In genomic region chrX:159953546-159954429, GRCm38 (mm10) we compare ENCODE assay signal across 18 mouse cellular contexts. TPM values are rescaled to one million over a fixed set of nuclear protein-coding genes. Genes with fewer than 3 reads are reported as not detected.
DNase-seq lines count a peak whose midpoint lies in the region; ATAC-seq and TF ChIP-seq lines count a peak whose summit lies in the region.
"Had no signal": no experiment of that assay in that cellular context is flagged by ENCODE, and none has a peak within 500 bp of the region (broad histone marks: within the 10 kb centered on the region; RNA-seq: fewer than 3 reads in every experiment).

No protein-coding gene starts in this region.

- H3K4me3 ChIP-seq in heart, postnatal 0 days (ENCODE audit: low read depth, low read length), result no peak overlapping the region
- no peak overlapping the region for H3K4me3 ChIP-seq in heart, adult 2 months
- peak overlapping the region in 1 of 2 experiments; percentile 43; a peak in 2 of 4 replicates for H3K4me3 ChIP-seq in MEL (ENCODE audit: control insufficient read depth in 1 of 2, insufficient read depth in 1 of 2, low read depth in 2 of 2, low read length in 2 of 2)
- H3K4me3 ChIP-seq: embryonic facial prominence, embryonic 12.5 days; forebrain, embryonic 10.5 days; heart, embryonic 10.5 days; hindbrain, embryonic 13.5 days; liver, embryonic 15.5 days; midbrain, embryonic 15.5 days had no signal

- H3K4me1 ChIP-seq in heart, postnatal 0 days (ENCODE audit: control insufficient read depth, insufficient read depth), result 0 out of 2 replicates have a peak, but pooled peaks cover 3% of the 10 kb centered on the region
- H3K4me1 ChIP-seq in heart, adult 2 months (ENCODE audit: control insufficient read depth, insufficient read depth, low read length), result peaks cover 3% of the 10 kb centered on the region; the same call in 1 of the 2 replicates
- peaks cover 11 to 13% of the 10 kb centered on the region in 2 experiments for H3K4me1 ChIP-seq in MEL (ENCODE audit: control insufficient read depth in 1 of 2, insufficient read depth in 2 of 2, low read length in 2 of 2)
- H3K4me1 ChIP-seq: embryonic facial prominence, embryonic 12.5 days; forebrain, embryonic 10.5 days; hindbrain, embryonic 13.5 days; liver, embryonic 15.5 days; midbrain, embryonic 15.5 days had no signal

- H3K36me3 ChIP-seq in heart, postnatal 0 days (replicated peaks; ENCODE audit: control insufficient read depth, insufficient read depth, low read length), result no peaks in the 10 kb centered on the region
- H3K36me3 ChIP-seq in heart, adult 2 months (ENCODE audit: control insufficient read depth, insufficient read depth, low read length), result 0 out of 2 replicates have a peak, but pooled peaks cover 2% of the 10 kb centered on the region
- peaks cover 0 to 14% of the 10 kb centered on the region in 2 experiments; a peak in 2 of 4 replicates for H3K36me3 ChIP-seq in MEL (ENCODE audit: control insufficient read depth in 1 of 2, insufficient read depth in 2 of 2, low read length in 2 of 2)
- H3K36me3 ChIP-seq: embryonic facial prominence, embryonic 12.5 days; forebrain, embryonic 10.5 days; heart, embryonic 10.5 days; hindbrain, embryonic 13.5 days; liver, embryonic 15.5 days; midbrain, embryonic 15.5 days had no signal

- no peaks in the 10 kb centered on the region for H3K79me2 ChIP-seq in heart, adult 2 months (replicated peaks; ENCODE audit: control insufficient read depth, insufficient read depth, low read length)
- no peaks in the 10 kb centered on the region for H3K79me2 ChIP-seq in MEL (ENCODE audit: control insufficient read depth, insufficient read depth, low read length, poor library complexity)

- 63% methylated on average over 7 of the region's 7 CpGs for WGBS in heart, postnatal 0 days
- 59% methylated on average over 7 of the region's 7 CpGs for WGBS in heart, adult 2 months

- TF ChIP-seq RAD21 in MEL (IDR thresholded peaks at IDR 0.05; ENCODE audit: low read depth, low read length), result no peak

- no peak overlapping the region for H3K4me2 ChIP-seq in heart, postnatal 0 days (ENCODE audit: low read depth, low read length)
- H3K4me2 ChIP-seq: embryonic facial prominence, embryonic 12.5 days; hindbrain, embryonic 13.5 days; liver, embryonic 15.5 days; midbrain, embryonic 15.5 days had no signal

- H3K27me3 ChIP-seq in heart, postnatal 0 days (ENCODE audit: control insufficient read depth, insufficient read depth, low read length), result no peaks in the 10 kb centered on the region
- no peaks in the 10 kb centered on the region for H3K27me3 ChIP-seq in heart, adult 2 months (ENCODE audit: control insufficient read depth, insufficient read depth, low read length)
- no peaks in the 10 kb centered on the region for H3K27me3 ChIP-seq in MEL (ENCODE audit: control insufficient read depth in 1 of 2, insufficient read depth in 2 of 2, low read length in 2 of 2)

- peak overlapping the region; percentile 43; the same call in 1 of the 2 replicates for H3K27ac ChIP-seq in heart, postnatal 0 days (ENCODE audit: low read depth)
- H3K27ac ChIP-seq in heart, adult 2 months, result no peak overlapping the region
- H3K27ac ChIP-seq in MEL (ENCODE audit: control insufficient read depth, low read depth, low read length), result peak overlapping the region; percentile 32; the same call in 1 of the 2 replicates
- H3K27ac ChIP-seq: embryonic facial prominence, embryonic 12.5 days; forebrain, embryonic 10.5 days; heart, embryonic 10.5 days; hindbrain, embryonic 13.5 days; liver, embryonic 15.5 days; midbrain, embryonic 15.5 days had no signal

- intact Hi-C loops in heart, adult 2 months (cut with DNase I), result no loop called here

- no peak for TF ChIP-seq CTCF in heart, postnatal 0 days (IDR thresholded peaks at IDR 0.05; ENCODE audit: low read depth)
- TF ChIP-seq CTCF in heart, adult 2 months (IDR thresholded peaks at IDR 0.05), result no peak
- TF ChIP-seq CTCF in MEL (IDR thresholded peaks at IDR 0.05 in 2 of 3, conservative IDR thresholded peaks at IDR 0.05 in 1 of 3; ENCODE audit: control insufficient read depth in 1 of 3, insufficient read depth in 1 of 3, low read depth in 2 of 3, low read length in 3 of 3, poor library complexity in 1 of 3, severe bottlenecking in 1 of 3), result no peak

- TF ChIP-seq POLR2A in heart, adult 2 months (IDR thresholded peaks at IDR 0.05; ENCODE audit: insufficient read depth, low read depth, low read length), result no peak
- TF ChIP-seq POLR2A in MEL (IDR thresholded peaks at IDR 0.05; ENCODE audit: control insufficient read depth in 1 of 2, insufficient read depth in 1 of 2, low read depth in 1 of 2, low read length in 2 of 2, poor library complexity in 1 of 2), result no peak

- no peak overlapping the region for H3K9ac ChIP-seq in heart, postnatal 0 days (replicated peaks; ENCODE audit: low read depth, low read length)
- H3K9ac ChIP-seq in heart, adult 2 months (ENCODE audit: low read depth, low read length), result no peak overlapping the region
- H3K9ac ChIP-seq in MEL (ENCODE audit: control insufficient read depth, low read depth, low read length, poor library complexity, severe bottlenecking), result no peak overlapping the region
- H3K9ac ChIP-seq: embryonic facial prominence, embryonic 12.5 days; hindbrain, embryonic 13.5 days; liver, embryonic 15.5 days; midbrain, embryonic 15.5 days had no signal

- no peak for TF ChIP-seq EP300 in heart, postnatal 0 days (IDR thresholded peaks at IDR 0.05; ENCODE audit: low read depth)
- TF ChIP-seq EP300 in heart, adult 2 months (IDR thresholded peaks at IDR 0.05; ENCODE audit: insufficient read depth, low read depth, low read length), result no peak
- peak; percentile 73 to 82 for TF ChIP-seq EP300 in MEL (IDR thresholded peaks at IDR 0.05; ENCODE audit: low read depth in 1 of 2, low read length in 2 of 2)

- H3K9me3 ChIP-seq in heart, postnatal 0 days (replicated peaks; ENCODE audit: control insufficient read depth, low read length), result no peaks in the 10 kb centered on the region
- H3K9me3 ChIP-seq in MEL (replicated peaks; ENCODE audit: insufficient read depth, low read length), result no peaks in the 10 kb centered on the region
- H3K9me3 ChIP-seq: embryonic facial prominence, embryonic 12.5 days; forebrain, embryonic 10.5 days; heart, embryonic 10.5 days; hindbrain, embryonic 13.5 days; liver, embryonic 15.5 days; midbrain, embryonic 15.5 days had no signal

- no peak for DNase-seq in heart, postnatal 0 days (ENCODE audit: low spot score)
- DNase-seq in heart, adult 2 months, result no peak
- peak; percentile 70 for DNase-seq in MEL (ENCODE audit: low read depth, low spot score)
- DNase-seq in brain, adult 2 months (ENCODE audit: low read depth, low spot score), result peak; percentile 20
- DNase-seq in urinary bladder, postnatal 36 days (ENCODE audit: low spot score in 2 of 2), result no peak
- no peak for DNase-seq in gastrocnemius, postnatal 4 days (ENCODE audit: low spot score in 2 of 2)
- DNase-seq: gastrocnemius, postnatal 10 days; heart, postnatal 14 days; lung, postnatal 10 days; right cerebral cortex, postnatal 25 days had no signal

- ATAC-seq in heart, postnatal 0 days (ENCODE audit: insufficient read depth, low read depth), result no peak
- peak; percentile 47; the same call in 1 of the 2 replicates for ATAC-seq in megakaryocyte-erythroid progenitor cell, adult 5-6 weeks (replicated peaks; ENCODE audit: low FRiP score, low TSS enrichment, poor library complexity, severe bottlenecking)
- ATAC-seq: CD4-positive, CD25-positive, alpha-beta regulatory T cell, adult 4 months; midbrain, embryonic 15.5 days had no signal

TF ChIP-seq in MEL, 35 proteins besides CTCF, POLR2A, EP300 and RAD21:
- TF ChIP-seq RCOR1 (IDR thresholded peaks at IDR 0.05; ENCODE audit: low read depth, low read length), result peak; percentile 64
- TF ChIP-seq JUND (IDR thresholded peaks at IDR 0.05; ENCODE audit: low read depth, low read length), result no peak
- TF ChIP-seq TCF12 (IDR thresholded peaks at IDR 0.05; ENCODE audit: low read depth, low read length), result peak; percentile 58; the same call in 1 of the 2 replicates
- TF ChIP-seq ELF1 (IDR thresholded peaks at IDR 0.05; ENCODE audit: low read depth, low read length), result no peak
- TF ChIP-seq ETS1 (IDR thresholded peaks at IDR 0.05; ENCODE audit: low read depth, low read length), result peak; percentile 66
- no peak for TF ChIP-seq HCFC1 (IDR thresholded peaks at IDR 0.05; ENCODE audit: low read depth, low read length)
- no peak for TF ChIP-seq ZC3H11A (IDR thresholded peaks at IDR 0.05; ENCODE audit: low read depth, low read length)
- no peak for TF ChIP-seq USF1 (IDR thresholded peaks at IDR 0.05; ENCODE audit: low read depth, low read length)
- TF ChIP-seq E2F4 (IDR thresholded peaks at IDR 0.05; ENCODE audit: borderline replicate concordance, low read depth, low read length), result no peak
- TF ChIP-seq POLR2AphosphoS5 (IDR thresholded peaks at IDR 0.05; ENCODE audit: borderline replicate concordance, low read depth, low read length), result no peak
- no peak for TF ChIP-seq BHLHE40 (IDR thresholded peaks at IDR 0.05; ENCODE audit: borderline replicate concordance, low read depth, low read length)
- peak; percentile 63 for TF ChIP-seq GATA1 (IDR thresholded peaks at IDR 0.05; ENCODE audit: low read depth, low read length)
- TF ChIP-seq SIN3A (IDR thresholded peaks at IDR 0.05; ENCODE audit: low read length), result 0 out of 2 replicates have a peak, but pooled peaks have one; percentile 27
- no peak for TF ChIP-seq CHD1 (IDR thresholded peaks at IDR 0.05; ENCODE audit: low read depth, low read length)
- no peak for TF ChIP-seq POLR2AphosphoS2 (IDR thresholded peaks at IDR 0.05; ENCODE audit: low read length)

RNA-seq across cellular contexts. Expression of gene Map3k15, which starts 34.4 kb away (rescaled TPM):
- 0.04 and 0.81 TPM in 2 replicates for total RNA-seq in heart, postnatal 0 days (2014; rRNA removed; ENCODE audit: low replicate concordance)
- polyA plus RNA-seq in heart, postnatal 0 days (2015; fragmentation: Nextera tagmentation; extraction: Ambion mirVana), result 0.05 and 0.15 TPM in 2 replicates
- under 1 TPM; 0.43 to 0.70 TPM for total RNA-seq in heart, adult 2 months (2021)
- 0.29 and 0.56 TPM in 2 replicates for polyA plus RNA-seq in heart, adult 2 months (2012; rRNA removed)
- 12.7 and 14.8 TPM in 2 replicates for total RNA-seq in MEL (2012; rRNA removed)
- 10 to 100 TPM in 1 of 2 experiments, not detected in 1; 16.9 TPM for polyA plus RNA-seq in MEL (2012; ENCODE audit: insufficient read depth in 1 of 2, insufficient read length in 2 of 2, low read depth in 1 of 2, low replicate concordance in 2 of 2, missing spikeins in 1 of 2)
- total RNA-seq in megakaryocyte-erythroid progenitor cell, adult 5-6 weeks (2014; fragmentation: Nextera tagmentation), result 0.11 and 0.15 TPM in 2 replicates
- total RNA-seq in megakaryocyte-erythroid progenitor cell, adult 5-6 weeks (2017), result 0.08 and 0.33 TPM in 2 replicates
- total RNA-seq in gastrocnemius, postnatal 4 days (2021), result under 1 TPM; 0.25 to 0.26 TPM

Comparison
In these comparisons a context has a peak if more than half of its experiments do, and no peak if none do; other contexts are left out.
1. DNase-seq: peak in MEL (single experiment) and brain, adult 2 months (single experiment); none in heart, postnatal 0 days (single experiment), heart, adult 2 months (0 of 2), urinary bladder, postnatal 36 days (0 of 2) and gastrocnemius, postnatal 4 days (0 of 2).